Mouse (Mus musculus) frontal cortex, adult (tissue): ENCODE data around the gene Glra4.

ENCODE experiments used
- ATAC-seq: cut with Nextera tagmentation; 2 replicates; pipeline ENCODE4 v1.9.2; 2017; ENCODE audit warnings: mild to moderate bottlenecking, moderate library complexity, mixed read lengths; ENCODE audit not compliant: low TSS enrichment

The Glra4 gene

DNA sequence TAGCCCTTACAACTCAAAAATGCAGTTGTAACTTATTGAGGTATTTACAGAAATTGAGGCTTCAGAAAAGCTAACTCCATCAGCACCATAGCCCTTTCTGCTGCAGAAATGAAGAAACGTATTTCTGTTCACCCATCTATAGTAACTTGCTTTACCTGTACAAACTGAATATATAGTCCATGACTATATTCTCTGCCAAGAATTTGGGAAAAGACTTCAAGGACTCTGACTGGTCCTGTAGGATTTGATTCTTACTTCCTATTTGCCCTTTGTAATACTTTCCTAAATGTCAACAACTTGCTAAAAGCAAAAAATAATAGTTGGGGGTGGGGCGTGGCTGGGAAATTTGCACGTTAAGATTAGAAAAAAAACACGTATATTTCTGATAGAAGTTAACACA, 47.9 kb downstream of the Glra4 start:
- no peak for ATAC-seq

- ATAC-seq: peak; percentile 65; the same call in 1 of the 2 replicates
Measured at GRCm38 (mm10) chrX:136714742-136715474, 65.0 kb downstream of the Glra4 start.

GRCm38 (mm10) chrX:136708782-136709181, 71.2 kb downstream of the Glra4 start:
- ATAC-seq: peak; percentile 56

GRCm38 (mm10) chrX:136708168-136708681, 71.7 kb downstream of the Glra4 start:
- ATAC-seq: peak; percentile 87
